Mouse (Mus musculus) liver, adult 10 weeks (tissue): ENCODE data around the gene Il20. TPM values are rescaled to one million over a fixed set of nuclear protein-coding genes. Genes with fewer than 3 reads are reported as not detected.

Experiments
- polyA plus RNA-seq: library from polyadenylated mRNA; stranded (reverse); fragments of 350-450 nt; fragmentation: Illumina TruSeq; extraction: RNeasy Lipid Tissue Mini Kit (QIAGEN cat#74804); gene quantifications from one replicate; pipeline ENCODE4 v1.2.3, GENCODE M21; 2014; ENCODE audit warnings: low read depth, low replicate concordance

Gene Il20
- polyA plus RNA-seq: not detected

GRCm38 (mm10) chr1:130911401-130912010, at the start of gene Il20:
TSS of gene Il20 (minus strand) at chr1:130911451.

GRCm38 (mm10) chr1:130940065-130940687, 28.9 kb upstream of the Il20 start, which contains the start of gene Il19:
TSS of gene Il19 (minus strand) at chr1:130940115.

GRCm38 (mm10) chr1:130887354-130887753, 23.9 kb downstream of the Il20 start, which contains the start of gene Il24:
TSS of gene Il24 (minus strand) at chr1:130887454.

GRCm38 (mm10) chr1:130865541-130866221, 45.6 kb downstream of the Il20 start, which contains the start of gene Fcmr:
TSS of gene Fcmr (plus strand) at chr1:130865669.

Other genes with a start within 250 kb of the Il20 start
- 659 TPM for gene C4bp, start 249.8 kb downstream of the Il20 start, polyA plus RNA-seq
- not detected for gene Gm29427, start 195.7 kb downstream of the Il20 start, polyA plus RNA-seq
- 12.6 TPM for gene Yod1, start 194.1 kb downstream of the Il20 start, polyA plus RNA-seq
- gene Pfkfb2, start 182.2 kb downstream of the Il20 start, polyA plus RNA-seq: 10.3 TPM
- gene AA986860, start 179.5 kb downstream of the Il20 start, polyA plus RNA-seq: 0.29 TPM
- gene Fcamr, start 110.5 kb downstream of the Il20 start, polyA plus RNA-seq: not detected
- gene Pigr, start 84.8 kb downstream of the Il20 start, polyA plus RNA-seq: 1,048 TPM
- not detected for gene Fcmr, start 45.8 kb downstream of the Il20 start, polyA plus RNA-seq
- gene Il24, start 24.0 kb downstream of the Il20 start, polyA plus RNA-seq: not detected
- not detected for gene Il19, start 28.7 kb upstream of the Il20 start, polyA plus RNA-seq
- gene Il10, start 108.4 kb upstream of the Il20 start, polyA plus RNA-seq: not detected
- 22.4 TPM for gene Mapkapk2, start 186.4 kb upstream of the Il20 start, polyA plus RNA-seq
- gene Dyrk3, start 226.9 kb upstream of the Il20 start, polyA plus RNA-seq: 0.93 TPM
- gene Eif2d, start 241.7 kb upstream of the Il20 start, polyA plus RNA-seq: 17.3 TPM